9 mouse cellular contexts compared by ENCODE assay signal in the genomic region with DNA sequence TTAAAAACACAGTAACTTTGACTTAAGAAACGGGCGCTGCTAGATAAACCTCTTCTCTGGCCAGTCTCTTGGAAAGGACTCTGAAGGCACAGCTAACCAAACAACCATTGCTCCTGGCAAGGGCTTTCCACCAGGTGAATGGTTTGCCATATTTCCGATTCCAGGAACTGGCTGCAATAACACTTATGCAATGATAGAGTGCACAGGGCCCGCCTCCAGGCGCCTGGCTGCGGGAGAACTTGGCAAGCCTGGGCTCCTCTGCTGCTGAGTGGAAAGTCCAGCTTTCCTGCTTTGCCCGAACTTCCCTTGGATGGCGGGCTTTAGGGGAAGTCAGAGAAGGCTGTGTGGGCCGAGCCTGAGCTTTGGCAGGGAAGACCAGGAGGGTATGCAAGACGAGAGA.
DNase-seq lines count a peak whose midpoint lies in the region; ATAC-seq and TF ChIP-seq lines count a peak whose summit lies in the region.
"Had no signal": no experiment of that assay in that cellular context is flagged by ENCODE, and none has a peak within 500 bp of the region (broad histone marks: within the 10 kb centered on the region; RNA-seq: fewer than 3 reads in every experiment).

No protein-coding gene starts in this region.

- no peak for ATAC-seq in forebrain, embryonic 14.5 days
- no peak for ATAC-seq in forebrain, postnatal 0 days
- ATAC-seq in heart, embryonic 12.5 days (ENCODE audit: insufficient number of reproducible peaks, low FRiP score): peak; percentile 55; the same call in 1 of the 2 replicates

- H3K4me1 ChIP-seq in forebrain, embryonic 14.5 days (ENCODE audit: control insufficient read depth, insufficient read depth, low read length): no peaks in the 10 kb centered on the region
- H3K4me1 ChIP-seq in forebrain, postnatal 0 days (ENCODE audit: insufficient read depth): no peaks in the 10 kb centered on the region
- H3K4me1 ChIP-seq in heart, embryonic 12.5 days (replicated peaks): 0 out of 2 replicates have a peak, but pooled peaks cover 3% of the 10 kb centered on the region

- no peaks in the 10 kb centered on the region for H3K36me3 ChIP-seq in forebrain, embryonic 14.5 days (ENCODE audit: control insufficient read depth, insufficient read depth, low read length)
- H3K36me3 ChIP-seq in forebrain, postnatal 0 days (ENCODE audit: insufficient read depth): no peaks in the 10 kb centered on the region
- H3K36me3 ChIP-seq in heart, embryonic 12.5 days: no peaks in the 10 kb centered on the region

- no peak overlapping the region for H3K27ac ChIP-seq in forebrain, embryonic 14.5 days (ENCODE audit: low read depth, low read length)
- H3K27ac ChIP-seq in forebrain, postnatal 0 days (ENCODE audit: low read depth, low read length): no peak overlapping the region
- no peak overlapping the region for H3K27ac ChIP-seq in heart, embryonic 12.5 days (ENCODE audit: poor library complexity, severe bottlenecking)
- H3K27ac ChIP-seq: left cerebral cortex, adult 2 months had no signal

- no peak overlapping the region for H3K4me3 ChIP-seq in forebrain, embryonic 14.5 days (ENCODE audit: low read depth, low read length)
- H3K4me3 ChIP-seq in forebrain, postnatal 0 days (ENCODE audit: low read depth, low read length): no peak overlapping the region
- no peak overlapping the region for H3K4me3 ChIP-seq in heart, embryonic 12.5 days
- H3K4me3 ChIP-seq: left cerebral cortex, adult 2 months had no signal

- no peak overlapping the region for H3K9ac ChIP-seq in forebrain, embryonic 14.5 days (ENCODE audit: low read length)
- no peak overlapping the region for H3K9ac ChIP-seq in forebrain, postnatal 0 days
- H3K9ac ChIP-seq in heart, embryonic 12.5 days: no peak overlapping the region

- DNase-seq in forebrain, embryonic 14.5 days (ENCODE audit: low spot score): peak; percentile 19
- DNase-seq in forebrain, postnatal 0 days: no peak
- peak; percentile 24 for DNase-seq in cerebellum, adult 11-12 months
- DNase-seq in layer of hippocampus, postnatal 36 days: peak; percentile 11 to 23
- DNase-seq in testis, postnatal 14 days (ENCODE audit: low spot score): peak; percentile 37
- DNase-seq in thymus, postnatal 10 days (ENCODE audit: low spot score in 2 of 2): no peak
- DNase-seq in thymus, postnatal 4 days: no peak

- 76% methylated on average over 10 of the region's 10 CpGs for WGBS in forebrain, embryonic 14.5 days
- WGBS in forebrain, postnatal 0 days: 69% methylated on average over 10 of the region's 10 CpGs
- 54% methylated on average over 10 of the region's 10 CpGs for WGBS in heart, embryonic 12.5 days

- no peak overlapping the region for H3K4me2 ChIP-seq in forebrain, embryonic 14.5 days (ENCODE audit: low read length)
- H3K4me2 ChIP-seq in forebrain, postnatal 0 days (ENCODE audit: low read depth): no peak overlapping the region
- H3K4me2 ChIP-seq in heart, embryonic 12.5 days: no peak overlapping the region

- H3K9me3 ChIP-seq in forebrain, embryonic 14.5 days (replicated peaks; ENCODE audit: control insufficient read depth, low read length): no peaks in the 10 kb centered on the region
- no peaks in the 10 kb centered on the region for H3K9me3 ChIP-seq in forebrain, postnatal 0 days (ENCODE audit: low read length)
- no peaks in the 10 kb centered on the region for H3K9me3 ChIP-seq in heart, embryonic 12.5 days (replicated peaks)

- H3K27me3 ChIP-seq in forebrain, embryonic 14.5 days (replicated peaks; ENCODE audit: control insufficient read depth, insufficient read depth, low read length): no peaks in the 10 kb centered on the region
- H3K27me3 ChIP-seq in forebrain, postnatal 0 days (ENCODE audit: insufficient read depth, low read length): no peaks in the 10 kb centered on the region
- 0 out of 2 replicates have a peak, but pooled peaks cover 2% of the 10 kb centered on the region for H3K27me3 ChIP-seq in heart, embryonic 12.5 days (replicated peaks)

- no peak for TF ChIP-seq CTCF in forebrain, postnatal 0 days (IDR thresholded peaks at IDR 0.05; ENCODE audit: low read depth)

Comparison
In these comparisons a context has a peak if more than half of its experiments do, and no peak if none do; other contexts are left out.
1. DNase-seq: peak in forebrain, embryonic 14.5 days (single experiment), cerebellum, adult 11-12 months (single experiment), layer of hippocampus, postnatal 36 days (2 of 2) and testis, postnatal 14 days (single experiment); none in forebrain, postnatal 0 days (single experiment), thymus, postnatal 10 days (0 of 2) and thymus, postnatal 4 days (single experiment).